Mouse (Mus musculus) testis, adult 2 months (tissue): ENCODE results near the gene B3glct.

Experiments used
- CTCF ChIP-seq: fragments of 200-500 bp; IDR thresholded peaks from 2 replicates; pipeline ENCODE4 v1.5.1; 2012; ENCODE audit warnings: low read depth, mild to moderate bottlenecking, inconsistent platforms, low read length, moderate library complexity; ENCODE audit not compliant: control insufficient read depth, insufficient read depth, insufficient replicate concordance
- POLR2A ChIP-seq: fragments of 200-500 bp; IDR thresholded peaks from 2 replicates; pipeline ENCODE4 v1.6.1; 2012; ENCODE audit warnings: low read depth, mild to moderate bottlenecking, inconsistent platforms, low read length, moderate library complexity; ENCODE audit not compliant: control insufficient read depth

DNA sequence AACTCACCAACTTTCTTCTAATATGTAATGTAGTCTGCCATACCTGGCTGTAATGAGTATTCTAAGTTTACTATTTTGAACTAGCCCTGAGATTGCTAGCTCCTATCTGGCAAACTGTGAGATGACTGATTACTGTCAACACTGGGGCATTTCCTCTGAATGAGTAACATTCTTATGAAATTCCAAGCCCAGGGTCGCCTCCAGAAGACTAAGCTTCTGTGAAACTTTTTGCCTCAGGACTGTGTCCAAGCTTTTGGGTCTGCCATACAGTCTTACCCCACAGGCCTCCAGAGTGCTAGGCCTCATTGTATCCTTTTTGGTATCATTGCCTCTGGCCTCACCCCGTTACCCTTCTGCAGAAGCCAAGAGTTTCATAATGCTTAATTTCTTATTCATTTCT lies 132.0 kb downstream of the B3glct start:
- TF ChIP-seq CTCF (no peak), POLR2A (no peak)
